Mouse (Mus musculus): ENCODE data around the gene Jhy.

Jhy gene

DNA sequence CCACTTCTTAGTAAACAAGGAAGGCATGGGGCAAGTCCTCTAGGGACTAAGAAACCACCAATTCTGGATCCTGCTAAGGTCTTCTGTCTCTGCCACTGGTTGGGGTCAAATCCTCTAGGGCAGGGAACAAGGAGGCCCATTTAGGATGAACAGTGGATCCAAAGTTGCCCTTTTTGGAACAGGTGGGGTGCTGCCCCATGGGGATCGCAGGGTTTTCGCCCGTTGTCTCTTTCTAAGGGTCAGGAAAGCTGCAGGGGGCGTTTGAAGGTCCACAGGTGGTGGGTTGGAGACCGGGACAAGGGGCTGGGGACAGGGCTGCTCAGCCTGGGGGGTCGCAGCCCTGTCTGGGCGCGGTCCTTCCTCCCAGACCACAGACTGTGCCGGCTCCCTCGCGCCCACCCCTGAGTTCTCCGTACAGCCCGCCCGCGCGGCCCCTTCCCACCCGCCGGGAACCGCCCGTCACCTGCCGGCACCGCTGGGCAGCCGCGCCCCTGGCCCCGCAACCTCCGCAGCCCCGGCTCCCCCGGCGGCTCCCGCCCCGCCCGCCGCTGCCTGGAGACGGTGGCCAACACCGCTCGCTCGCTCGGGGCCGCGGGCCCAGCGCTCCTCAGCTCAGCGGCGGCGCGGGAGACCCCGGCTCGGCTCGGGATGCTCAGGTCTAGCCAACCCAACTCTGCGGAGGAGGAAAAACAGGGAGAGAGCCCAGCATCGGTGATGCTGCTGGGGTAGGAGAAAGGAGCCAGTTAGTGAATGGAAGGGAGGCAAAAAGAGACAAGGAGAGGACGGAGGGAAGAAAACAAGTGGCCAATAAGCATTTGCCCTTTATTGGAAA lies at the start of gene Jhy:
Gene Jhy, minus strand, starts transcription at position 533 of the 832 bp plus-strand sequence.
- no peak for DNase-seq (ENCODE audit: low spot score)

DNA sequence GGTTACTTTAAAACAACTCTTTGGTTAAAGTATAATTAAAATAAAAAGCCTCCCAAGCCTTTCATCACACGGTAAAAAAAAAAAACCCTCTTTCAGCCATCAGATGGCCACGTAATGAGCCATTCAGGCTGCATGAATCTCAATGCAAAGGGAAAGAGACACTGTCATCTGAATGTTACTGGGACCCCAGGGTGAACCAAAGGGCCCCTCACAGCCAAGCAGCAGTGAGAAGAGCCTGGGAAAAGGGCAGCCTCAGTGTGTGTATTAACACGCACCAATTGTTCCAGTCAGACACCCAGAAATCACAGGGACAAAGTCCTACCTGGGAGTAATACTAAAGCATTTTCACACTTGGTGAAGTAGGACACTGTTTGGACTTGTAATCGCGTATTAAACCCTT lies 48.5 kb upstream of the Jhy start:
- no peak for DNase-seq (ENCODE audit: low spot score)

DNA sequence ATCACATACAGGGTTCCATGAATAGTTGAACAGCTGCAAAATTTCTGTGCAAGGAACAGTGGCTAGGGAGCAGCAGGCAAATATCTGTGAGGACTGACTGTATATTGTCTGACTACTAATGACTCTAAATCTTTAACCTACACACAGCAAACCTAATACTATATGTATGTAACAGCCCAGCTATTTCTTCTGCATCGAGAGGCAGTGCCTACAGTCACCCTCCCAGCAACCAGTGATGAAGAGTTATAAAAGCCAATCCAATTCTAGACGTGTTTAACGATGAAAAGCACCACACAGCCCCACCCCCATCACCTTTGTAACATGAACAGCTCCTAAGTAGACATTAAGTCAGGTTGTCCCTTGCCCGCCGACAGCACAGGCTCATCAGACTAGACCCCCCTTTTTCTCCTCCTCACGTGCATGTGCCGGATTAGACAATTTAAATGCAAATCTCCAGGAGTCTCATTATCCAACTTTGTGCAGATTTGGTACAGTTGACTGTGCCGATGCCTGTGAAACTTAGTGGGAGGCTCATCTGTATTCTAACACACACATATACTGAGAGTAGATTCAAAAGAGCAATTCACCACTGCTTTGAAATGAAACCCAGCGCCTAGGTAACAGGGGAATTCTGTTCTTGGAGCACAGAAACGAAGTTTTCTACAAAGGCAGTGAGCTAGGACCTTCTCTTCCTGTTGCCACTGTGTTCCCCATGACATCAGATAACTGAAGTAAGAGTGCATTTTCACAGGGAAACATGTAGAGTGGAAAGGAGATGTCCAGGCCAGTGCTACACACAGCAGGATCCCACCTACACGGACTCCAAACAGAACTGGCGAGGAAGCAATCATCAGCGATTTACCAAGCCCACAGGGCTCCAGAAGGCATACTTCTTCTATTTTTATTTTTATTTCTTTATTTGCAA lies 47.9 kb upstream of the Jhy start:
- DNase-seq (ENCODE audit: low spot score), result no peak

DNA sequence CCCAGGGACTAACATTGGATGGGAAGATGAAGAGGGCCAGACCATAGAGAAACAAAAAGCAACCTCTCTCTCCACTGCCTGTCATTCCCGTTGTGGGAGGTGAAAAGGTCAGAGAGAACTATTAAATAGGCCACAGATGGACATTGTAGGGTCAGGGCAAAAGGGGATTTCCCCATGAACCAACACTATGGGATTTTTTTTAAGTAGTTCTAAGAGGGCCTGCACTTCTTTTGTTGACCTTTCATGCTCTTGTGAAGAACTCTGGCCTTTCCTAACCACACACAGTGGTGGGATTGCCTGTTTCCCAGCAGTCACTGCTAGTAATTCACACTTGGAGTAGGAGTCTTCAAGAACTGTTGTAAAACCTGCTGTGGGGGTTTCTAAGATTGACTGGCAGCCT lies 43.9 kb upstream of the Jhy start:
- no peak for DNase-seq (ENCODE audit: low spot score)

DNA sequence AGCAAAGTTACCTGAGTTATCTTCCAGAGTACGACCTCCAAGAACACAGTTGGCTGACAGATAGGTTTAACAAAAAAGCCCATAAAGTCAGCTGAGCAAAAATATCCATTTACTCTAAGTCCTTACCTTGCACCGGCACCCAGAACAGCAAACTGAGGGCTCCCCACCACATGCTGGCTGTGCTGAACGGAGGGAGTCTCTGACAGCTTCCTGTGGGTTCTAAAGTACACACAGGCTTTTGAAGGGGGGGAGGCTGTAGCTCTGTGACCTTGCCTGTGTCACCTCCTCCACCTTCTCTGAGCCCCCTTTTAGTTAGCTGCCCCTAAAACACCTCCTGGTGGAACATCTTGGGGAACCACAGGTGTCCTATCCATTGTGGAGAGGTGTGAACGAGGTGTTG lies 40.5 kb upstream of the Jhy start, which contains the start of gene Crtam:
Gene Crtam, minus strand, starts transcription at position 214 of the 400 bp plus-strand sequence.
- DNase-seq (ENCODE audit: low spot score), result no peak

DNA sequence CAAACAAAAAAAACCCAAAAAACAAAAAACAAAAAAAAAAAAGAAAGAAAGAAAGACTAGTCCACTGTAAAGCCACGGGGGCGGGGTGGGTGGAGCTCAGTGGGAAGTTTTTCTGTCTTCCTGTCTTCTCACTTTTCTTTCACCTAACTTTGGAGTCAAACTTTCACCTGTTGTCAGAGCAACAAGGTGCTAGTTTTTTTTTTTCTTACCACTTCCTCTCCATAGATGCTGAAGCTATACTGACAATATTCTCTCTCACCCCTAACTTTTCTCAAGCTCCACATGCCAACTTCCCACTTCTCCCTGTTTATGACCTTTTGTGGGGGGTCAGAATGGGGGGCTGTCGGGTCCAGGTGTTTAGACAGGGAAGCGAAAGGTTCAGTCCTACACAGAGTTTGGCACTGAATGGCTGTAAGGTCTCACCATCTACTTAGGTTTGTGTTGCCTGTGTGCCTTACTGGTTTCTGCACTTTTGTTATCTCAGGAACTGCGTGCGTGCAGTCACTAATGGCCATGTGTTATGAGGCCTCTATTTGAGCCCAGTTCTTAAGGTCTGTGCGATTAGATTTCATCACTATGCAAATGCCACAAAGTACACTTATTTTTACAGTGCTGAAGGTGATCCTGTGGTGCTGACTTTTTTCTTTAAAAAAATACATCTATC lies 33.3 kb upstream of the Jhy start:
- DNase-seq (ENCODE audit: low spot score), result no peak

DNA sequence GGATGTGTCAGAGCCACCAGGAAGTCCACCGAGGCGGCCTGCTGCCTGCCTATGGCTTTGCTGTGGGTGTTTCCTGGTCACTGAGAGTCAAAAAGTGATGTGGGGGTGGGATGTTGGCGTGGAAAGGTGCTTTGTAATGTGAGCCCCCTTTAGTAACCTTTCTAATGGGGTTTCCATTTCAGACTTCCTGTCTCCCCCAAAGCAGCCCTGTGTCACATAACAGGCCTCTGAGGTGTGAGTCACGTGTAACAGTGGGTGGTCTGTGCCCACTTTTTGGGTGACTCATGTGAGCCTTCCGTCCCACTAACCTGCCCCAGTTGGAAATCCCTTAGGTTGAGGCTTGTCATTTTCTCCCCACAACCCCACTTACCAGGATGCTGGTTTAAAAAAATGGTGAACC lies 30.2 kb upstream of the Jhy start:
- no peak for DNase-seq (ENCODE audit: low spot score)

DNA sequence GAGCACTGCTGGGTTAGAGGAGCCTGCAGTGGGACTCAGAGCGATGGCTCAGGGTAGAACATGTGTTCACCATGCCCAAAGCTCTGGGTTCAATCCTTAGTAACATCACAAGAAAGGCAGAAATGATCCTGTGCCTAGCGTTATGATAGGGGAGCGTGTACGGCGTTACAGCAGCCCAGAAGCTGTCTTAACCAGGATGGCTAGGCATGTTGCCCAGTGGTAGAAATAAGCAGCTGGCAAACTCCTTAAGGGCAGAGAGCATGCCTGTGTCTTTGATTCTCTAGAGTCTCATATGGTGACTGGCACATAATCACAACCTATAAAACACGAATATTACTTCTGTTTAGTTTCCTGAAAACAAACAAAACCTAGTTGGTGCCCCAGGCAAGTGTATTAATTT lies 27.6 kb upstream of the Jhy start:
- DNase-seq (ENCODE audit: low spot score), result no peak

DNA sequence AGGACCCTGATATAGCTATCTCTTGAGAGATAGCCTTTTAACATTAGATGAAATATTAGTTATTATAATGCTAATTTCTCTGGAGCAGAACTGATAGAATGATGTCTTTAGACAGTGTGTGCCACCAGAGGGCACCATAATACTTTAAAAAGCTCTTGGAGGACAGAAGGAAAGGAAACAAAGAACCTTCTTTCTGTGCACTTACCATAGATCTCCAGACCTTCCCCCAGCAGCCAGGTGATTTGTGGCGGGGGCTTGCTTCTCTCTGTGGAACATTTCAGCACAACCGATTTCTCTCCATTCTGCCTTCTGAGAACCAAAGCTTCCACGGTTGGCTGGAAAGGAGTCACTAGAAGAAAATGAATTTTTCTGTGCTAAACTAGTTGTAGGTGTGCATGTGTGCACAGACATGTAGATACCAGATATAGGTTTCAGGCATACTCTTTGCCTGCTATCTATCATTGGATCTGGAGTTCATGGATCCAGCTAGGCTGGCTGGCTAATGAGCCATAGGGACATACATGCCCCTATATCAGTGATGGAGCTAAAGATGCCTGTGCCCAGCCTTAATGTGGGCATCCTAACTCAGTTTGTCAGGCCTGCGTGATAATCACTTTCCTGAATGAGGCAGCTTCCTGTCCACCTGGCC lies 26.1 kb upstream of the Jhy start:
- peak; percentile 61 for DNase-seq (ENCODE audit: low spot score)

DNA sequence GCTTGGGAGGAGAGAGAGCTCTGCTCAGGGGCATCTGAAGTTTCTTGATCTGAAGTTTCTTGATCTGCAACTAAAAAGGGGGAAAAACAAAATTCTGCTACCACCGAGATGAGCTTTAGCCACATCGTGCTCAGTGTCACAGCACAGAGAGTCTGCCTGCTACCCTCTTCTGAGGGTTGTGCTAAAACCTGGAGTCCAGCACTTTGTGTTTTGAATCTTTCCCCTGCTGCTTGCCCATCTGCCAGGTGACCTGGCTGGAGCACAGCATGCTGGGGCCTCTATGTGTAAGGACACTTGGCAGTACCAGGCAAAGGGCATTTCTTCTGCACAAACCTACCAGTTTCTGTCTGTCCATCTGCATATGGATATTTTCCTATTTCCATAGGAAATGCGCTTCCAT lies 20.4 kb upstream of the Jhy start:
- DNase-seq (ENCODE audit: low spot score), result no peak

DNA sequence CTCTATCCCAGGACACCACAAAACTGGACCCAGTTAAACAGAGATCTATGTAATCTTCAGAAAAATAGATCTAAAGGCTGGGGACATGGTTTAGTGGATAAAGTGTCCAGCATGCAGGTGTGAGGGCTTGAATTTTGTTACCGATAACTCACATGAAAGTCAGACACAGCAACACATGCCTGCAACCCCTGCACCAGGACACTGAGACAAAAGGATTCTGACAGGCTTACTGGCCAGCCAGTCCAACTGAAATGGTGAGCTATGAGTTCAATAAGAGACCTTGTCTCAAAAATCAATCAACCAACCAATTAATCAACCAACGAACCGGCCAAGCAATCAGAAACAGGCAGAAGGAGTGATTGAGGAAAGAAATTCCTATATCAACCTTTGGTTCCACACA lies 19.8 kb upstream of the Jhy start:
- no peak for DNase-seq (ENCODE audit: low spot score)

DNA sequence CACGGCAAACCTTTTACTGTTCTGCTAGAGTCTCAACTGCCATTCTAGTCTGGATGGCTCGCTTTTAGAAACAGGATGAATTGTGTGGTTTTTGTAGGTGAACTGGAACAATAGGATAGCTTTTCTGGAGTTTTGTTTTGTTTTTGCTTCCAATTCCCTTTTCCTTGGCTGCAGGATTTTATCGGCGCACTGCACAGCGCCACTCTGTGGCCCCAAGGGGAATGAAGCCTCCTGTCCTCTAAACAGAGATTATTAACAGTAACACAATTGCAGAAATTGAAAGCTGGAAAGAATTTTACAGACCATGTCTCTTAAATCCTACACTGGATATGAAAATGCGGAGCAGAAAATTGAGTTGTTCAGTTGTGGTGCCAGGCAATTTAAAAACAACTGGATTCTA lies 18.6 kb upstream of the Jhy start:
- DNase-seq (ENCODE audit: low spot score), result no peak

DNA sequence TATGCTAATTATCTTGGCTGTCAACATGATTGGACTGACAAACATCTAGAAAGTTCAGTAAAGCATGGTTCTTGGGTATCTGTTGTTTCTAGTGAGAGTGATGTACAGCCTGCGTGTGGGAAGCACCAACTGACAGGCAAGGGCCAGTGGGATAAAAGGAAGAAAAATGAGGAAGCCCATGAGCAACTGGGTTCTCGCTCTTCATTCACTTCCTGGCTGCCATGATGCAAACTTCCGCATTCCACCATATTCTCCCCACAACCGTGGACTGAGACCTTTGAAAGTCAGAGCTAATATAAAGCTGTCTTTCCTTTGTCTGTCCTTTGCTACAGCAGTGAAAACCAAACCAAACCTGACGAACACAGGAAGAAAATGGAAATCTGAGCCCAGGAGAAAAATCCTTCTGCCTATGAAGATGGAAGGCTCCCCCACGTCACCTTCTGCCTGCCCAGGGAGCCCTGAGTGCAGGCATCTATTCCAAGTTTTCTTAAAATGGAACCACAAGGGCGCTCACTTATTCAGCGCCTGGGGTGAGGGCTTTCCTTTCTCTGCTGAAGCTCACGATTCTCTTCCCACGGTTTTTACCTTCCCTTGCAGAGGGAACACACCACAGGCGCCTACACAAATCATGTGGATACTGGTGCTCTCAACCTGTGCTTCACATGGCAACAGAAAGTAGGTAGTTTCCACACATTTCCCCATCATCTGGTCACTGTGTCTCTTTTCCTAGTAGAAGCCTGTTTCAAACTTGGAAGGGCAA lies 10.3 kb upstream of the Jhy start:
- no peak for DNase-seq (ENCODE audit: low spot score)

DNA sequence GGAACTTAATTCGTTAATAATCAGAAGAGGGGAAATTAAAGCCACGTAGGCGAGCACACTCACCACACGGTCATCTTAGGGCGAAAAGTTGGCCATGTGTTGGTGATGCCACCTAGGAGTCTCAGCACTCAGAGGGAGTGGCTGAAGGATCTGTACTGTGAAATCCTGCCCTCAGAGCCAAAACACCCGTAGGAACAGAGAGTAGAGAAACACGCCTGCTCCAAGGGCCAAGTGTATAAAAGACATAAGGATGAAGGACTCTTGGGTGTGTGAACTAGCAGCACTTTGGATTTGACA lies 448 bp upstream of the Jhy start:
- DNase-seq (ENCODE audit: low spot score), result no peak

DNA sequence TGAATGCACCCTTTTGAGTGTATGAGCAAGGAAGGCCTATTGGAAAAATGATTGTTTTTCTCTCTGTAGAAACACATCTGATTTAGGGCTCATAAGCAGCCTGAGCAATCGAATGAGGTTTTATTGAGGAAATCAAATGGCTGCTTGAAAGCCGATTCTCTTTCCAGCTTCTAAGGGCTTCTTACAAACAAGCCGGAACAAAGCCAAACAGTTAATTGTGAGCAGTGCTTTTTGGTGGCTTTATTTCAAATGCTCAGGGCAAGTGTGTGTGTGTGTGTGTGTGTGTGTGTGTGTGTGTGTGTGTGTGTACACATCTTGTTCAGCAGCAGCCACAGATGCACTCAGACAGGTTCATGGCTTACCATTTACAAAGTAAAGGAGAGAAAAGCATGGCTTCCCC lies 2.5 kb downstream of the Jhy start:
- DNase-seq (ENCODE audit: low spot score), result no peak

DNA sequence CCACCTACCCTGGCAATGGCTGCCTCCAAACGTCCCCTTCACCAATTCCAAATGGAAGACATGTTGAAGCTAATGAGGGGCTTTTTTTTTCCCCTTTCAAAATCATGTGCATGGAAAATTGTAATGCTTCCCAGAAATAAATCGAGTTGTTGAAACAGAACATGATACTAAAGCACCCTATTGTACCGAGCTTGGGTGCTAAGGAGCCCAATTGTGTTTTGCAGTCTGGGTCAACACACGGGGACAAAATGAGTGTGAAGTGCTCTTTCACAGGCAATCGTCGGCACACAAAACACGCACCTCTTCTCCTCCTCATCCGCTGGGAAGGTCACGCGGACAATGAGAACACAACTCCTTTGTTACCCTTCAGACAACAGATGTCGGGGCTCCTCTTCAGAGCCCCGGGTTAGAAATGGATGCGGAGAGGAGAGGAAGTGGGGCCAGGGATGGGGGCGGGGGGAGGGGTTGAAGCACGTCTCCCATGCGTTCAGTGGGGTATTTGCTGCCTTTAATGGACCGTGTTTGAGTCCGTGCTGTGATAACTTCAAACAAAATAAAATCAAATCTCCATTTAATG lies 14.8 kb downstream of the Jhy start:
- no peak for DNase-seq (ENCODE audit: low spot score)

DNA sequence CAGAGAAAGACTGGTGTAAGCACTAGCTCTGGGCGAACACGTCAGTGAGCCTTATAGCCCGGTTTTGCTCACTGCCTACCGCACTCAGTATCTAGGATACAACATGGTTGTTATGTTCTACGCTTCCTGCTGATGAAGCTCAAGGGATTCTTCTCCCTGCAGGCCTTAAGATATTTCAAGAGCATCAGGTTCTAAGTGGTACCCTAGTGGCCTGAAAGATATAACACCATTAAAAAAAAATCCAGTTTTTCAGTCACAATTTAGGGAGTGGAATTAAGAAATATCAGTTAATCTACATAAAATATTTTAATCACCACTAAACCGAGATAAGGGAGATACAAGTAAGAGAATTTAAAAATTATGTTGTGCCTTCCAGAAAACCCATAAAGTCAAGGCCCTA lies 15.4 kb downstream of the Jhy start:
- DNase-seq (ENCODE audit: low spot score), result no peak

DNA sequence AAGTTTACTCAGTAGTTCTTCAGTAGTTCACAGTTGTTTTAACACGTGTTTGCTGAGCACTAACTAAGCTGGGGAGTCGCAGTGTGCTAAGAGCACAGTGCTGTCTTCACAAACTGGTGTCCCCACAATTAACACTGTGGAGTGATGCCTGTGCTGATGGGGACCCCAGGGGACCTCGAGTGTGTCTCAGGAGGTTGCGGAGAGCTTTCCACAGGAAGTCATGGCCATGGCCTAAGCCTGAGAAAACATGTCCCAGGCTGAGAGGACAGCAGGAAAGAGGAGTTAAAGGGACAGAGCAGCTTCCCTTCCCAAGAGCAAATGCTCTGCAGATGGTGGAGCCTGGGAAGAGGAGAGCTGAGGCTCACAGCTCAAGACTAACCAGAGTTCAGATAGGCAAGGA lies 16.8 kb downstream of the Jhy start:
- DNase-seq (ENCODE audit: low spot score), result no peak

DNA sequence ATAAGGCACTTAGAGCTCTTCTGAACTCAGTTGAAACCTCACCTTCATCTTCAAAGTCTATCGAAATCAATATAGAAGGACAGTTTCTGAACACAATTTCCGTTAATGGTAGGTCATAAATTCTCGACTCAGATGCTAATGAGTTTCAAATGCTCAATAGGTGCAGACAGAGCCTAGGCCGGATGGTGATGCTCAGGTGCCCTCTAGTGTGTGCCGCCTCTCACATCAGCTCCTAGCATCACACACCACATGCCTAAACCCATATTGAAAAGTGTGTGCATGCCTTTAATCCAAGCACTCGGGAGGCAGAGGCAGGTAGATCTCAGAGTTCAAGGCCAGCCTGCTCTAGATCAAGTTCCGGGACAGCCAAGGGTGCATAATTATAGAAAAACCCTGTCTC lies 26.5 kb downstream of the Jhy start:
- no peak for DNase-seq (ENCODE audit: low spot score)

DNA sequence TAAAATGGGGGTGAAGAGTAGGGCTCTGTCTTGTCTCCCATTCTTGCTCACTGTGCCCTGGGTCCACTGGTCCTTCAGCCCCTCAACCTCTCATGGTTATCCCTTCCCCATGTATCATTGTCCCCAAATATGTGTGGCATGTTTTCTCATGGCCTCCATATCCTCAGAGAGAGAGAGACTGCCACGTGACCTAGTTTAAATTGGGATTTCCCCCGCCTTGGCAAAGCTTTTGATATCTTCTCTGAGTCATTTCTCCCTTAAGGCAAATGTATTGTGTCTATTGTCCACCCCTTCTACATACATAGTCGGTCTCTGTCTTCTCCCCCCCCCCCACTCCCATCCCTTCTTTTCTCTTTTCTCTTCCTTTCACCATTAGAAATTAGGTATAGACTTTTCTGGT lies 30.6 kb downstream of the Jhy start:
- no peak for DNase-seq (ENCODE audit: low spot score)

DNA sequence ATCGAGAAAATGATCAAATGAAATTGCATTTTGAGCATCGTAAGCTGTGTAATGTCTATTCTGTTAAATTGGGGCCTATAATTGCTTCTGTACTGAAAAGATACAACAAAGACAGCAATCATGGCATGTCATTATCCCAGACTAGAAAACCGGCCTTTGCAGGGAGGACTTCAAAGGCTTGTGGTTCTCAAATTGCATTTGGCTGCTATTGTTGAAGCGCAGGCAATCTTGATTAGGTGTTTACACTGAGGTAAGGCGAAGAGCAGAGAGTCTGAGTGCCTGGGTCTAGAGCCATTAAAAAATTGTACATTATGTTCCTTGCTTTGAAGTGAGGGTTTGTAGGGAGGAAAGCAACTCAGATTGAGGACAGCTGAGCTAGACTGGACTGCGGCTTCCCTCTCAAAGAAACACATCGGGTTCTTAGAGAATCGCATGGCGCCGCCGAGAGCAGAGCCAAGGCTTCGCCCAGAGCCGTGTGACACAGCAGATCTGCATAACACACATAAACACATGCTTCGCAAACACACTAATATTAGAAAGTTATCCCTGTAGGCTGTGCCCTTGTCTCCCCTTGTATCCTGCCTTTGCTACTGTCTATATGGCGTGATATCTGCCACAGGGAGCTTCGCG lies 36.5 kb downstream of the Jhy start:
- no peak for DNase-seq (ENCODE audit: low spot score)

All from ovary, postnatal 14 days (tissue).